Mouse (Mus musculus): ENCODE results near the gene Fthl17c.
"Not testable (repeated sequence)": the region's sequence is repeated elsewhere in the genome, so short reads cannot be mapped to it uniquely, and the experiment has no call there.

Fthl17c gene

DNA sequence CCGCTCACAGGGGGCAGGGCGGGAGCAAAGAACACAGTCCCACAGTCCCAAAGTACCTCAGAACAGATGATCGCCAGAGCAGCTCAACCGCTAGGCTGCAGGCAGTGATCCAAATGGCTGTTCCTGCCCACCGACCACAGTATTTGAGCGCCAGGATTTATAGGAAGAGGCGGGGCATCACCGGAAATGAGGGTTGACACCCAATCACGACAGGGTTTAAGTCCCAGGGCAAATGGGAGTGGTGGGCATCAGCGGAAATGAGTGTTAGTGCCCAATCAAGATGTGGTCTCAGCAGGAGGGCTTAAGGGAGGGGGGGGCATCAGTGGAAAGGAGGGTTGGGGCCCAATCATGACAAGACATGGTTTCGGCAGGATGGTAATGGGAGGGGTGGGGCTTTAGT is at the start of gene Fthl17c:
TSS of gene Fthl17c (minus strand) at position 101 of the 400 bp plus-strand sequence.
- not testable (repeated sequence) for DNase-seq

DNA sequence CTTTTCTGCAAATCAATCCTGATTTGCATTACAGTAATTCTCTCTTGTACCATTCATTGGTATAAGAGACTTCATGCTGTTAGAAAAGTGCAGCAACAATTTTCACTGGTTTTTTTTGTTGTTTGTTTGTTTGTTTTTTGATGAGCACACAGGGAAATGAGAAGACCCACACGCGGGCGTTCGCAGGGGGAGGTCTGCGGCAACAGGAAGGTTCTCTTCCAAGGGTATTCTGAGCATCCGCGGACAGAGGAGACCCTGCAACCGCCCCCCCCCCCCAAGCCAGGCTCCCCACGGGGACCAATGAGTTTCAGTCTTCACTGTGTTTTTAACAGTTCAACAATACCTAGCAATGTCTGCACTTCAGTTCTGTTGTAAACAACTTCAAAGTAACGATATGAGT is 43.1 kb upstream of the Fthl17c start:
- no peak for DNase-seq

DNA sequence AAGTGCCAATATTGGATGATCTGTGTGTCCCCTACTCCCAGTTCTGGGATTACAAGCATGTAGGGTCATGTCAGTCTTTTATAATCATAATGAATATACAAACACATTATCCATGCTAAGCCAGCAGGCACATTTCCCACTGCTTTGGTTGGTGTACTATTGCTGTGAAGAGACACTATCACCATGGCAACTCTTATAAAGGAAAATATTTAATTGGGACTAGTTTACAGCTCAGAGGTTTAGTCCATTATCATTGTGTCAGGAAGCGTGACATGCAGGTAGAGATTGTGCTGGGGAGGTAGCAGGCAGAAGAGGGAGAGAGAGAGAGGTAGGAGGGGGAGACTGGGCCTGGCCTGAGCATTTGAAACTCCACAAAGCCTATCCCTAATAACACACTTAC is 39.7 kb upstream of the Fthl17c start:
- no peak for DNase-seq

- DNase-seq: not testable (repeated sequence)
These were observed 10.3 kb upstream of the Fthl17c start, which contains the start of gene Fthl17d for GRCm38 (mm10) chrX:8986655-8987054. Gene Fthl17d, minus strand, starts transcription at chrX:8986755.

GRCm38 (mm10) chrX:8964618-8965017 is 11.7 kb downstream of the Fthl17c start:
- peak; percentile 8 for DNase-seq

DNA sequence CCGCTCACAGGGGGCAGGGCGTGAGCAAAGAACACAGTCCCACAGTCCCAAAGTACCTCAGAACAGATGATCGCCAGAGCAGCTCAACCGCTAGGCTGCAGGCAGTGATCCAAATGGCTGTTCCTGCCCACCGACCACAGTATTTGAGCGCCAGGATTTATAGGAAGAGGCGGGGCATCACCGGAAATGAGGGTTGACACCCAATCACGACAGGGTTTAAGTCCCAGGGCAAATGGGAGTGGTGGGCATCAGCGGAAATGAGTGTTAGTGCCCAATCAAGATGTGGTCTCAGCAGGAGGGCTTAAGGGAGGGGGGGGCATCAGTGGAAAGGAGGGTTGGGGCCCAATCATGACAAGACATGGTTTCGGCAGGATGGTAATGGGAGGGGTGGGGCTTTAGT is 13.5 kb downstream of the Fthl17c start, which contains the start of gene Fthl17b:
TSS of gene Fthl17b (minus strand) at position 101 of the 400 bp plus-strand sequence.
- DNase-seq: not testable (repeated sequence)

- peak; percentile 88 for DNase-seq
These were observed 28.1 kb downstream of the Fthl17c start for GRCm38 (mm10) chrX:8948130-8948805.

GRCm38 (mm10) chrX:8944041-8944440 is 32.3 kb downstream of the Fthl17c start:
- no peak for DNase-seq

- DNase-seq: no peak
These were observed 49.1 kb downstream of the Fthl17c start for GRCm38 (mm10) chrX:8927308-8927707.

Data from right cerebral cortex, postnatal 14 days (tissue).